Mouse (Mus musculus) olfactory bulb, adult 2 months (tissue): ENCODE data around the gene Ap3d1. TPM values are rescaled to one million over a fixed set of nuclear protein-coding genes. Genes with fewer than 3 reads are reported as not detected.
A peak's percentile ranks its signal among the peaks of the same experiment; 100 is the strongest.

Source experiments
- H3K27ac ChIP-seq: fragments of 200-500 bp; 2 replicates; pipeline ENCODE4 v1.5.1; 2012; ENCODE audit warnings: low read depth, low read length; ENCODE audit not compliant: insufficient read depth
- H3K4me1 ChIP-seq: fragments of 200-500 bp; 2 replicates; pipeline ENCODE4 v1.6.1; 2012; ENCODE audit warnings: low read length; ENCODE audit not compliant: control insufficient read depth, insufficient read depth
- H3K4me3 ChIP-seq: fragments of 200-500 bp; 2 replicates; pipeline ENCODE4 v1.5.1; 2012; ENCODE audit warnings: mild to moderate bottlenecking, low read depth, low read length, moderate library complexity; ENCODE audit not compliant: insufficient read depth
- CTCF ChIP-seq: fragments of 200-500 bp; IDR thresholded peaks from 2 replicates; pipeline ENCODE4 v1.5.1; 2012; ENCODE audit warnings: low read depth, mild to moderate bottlenecking, low read length, moderate library complexity; ENCODE audit not compliant: insufficient read depth
- POLR2A ChIP-seq: fragments of 200-500 bp; IDR thresholded peaks from 2 replicates; pipeline ENCODE4 v1.6.1; 2012; ENCODE audit warnings: mild to moderate bottlenecking, low read depth, low read length, moderate library complexity; ENCODE audit not compliant: insufficient read depth
- WGBS: fragments of 180-500 bp; shearing (Covaris S2); methylation state at CpG from one replicate; pipeline ENCODE4 v1.1.7; 2018; 5-methylcytosine and 5-hydroxymethylcytosine counted together
- polyA plus RNA-seq: library from polyadenylated mRNA; stranded (reverse); fragments of >200 nt; gene quantifications from 2 replicates; pipeline ENCODE4 v1.2.4, GENCODE M21; 2012; ENCODE audit warnings: low replicate concordance; ENCODE audit not compliant: missing spikeins, insufficient read depth, insufficient read length

The Ap3d1 gene
- 105 TPM in 1 of 2 replicates, not detected in the other for polyA plus RNA-seq

DNA sequence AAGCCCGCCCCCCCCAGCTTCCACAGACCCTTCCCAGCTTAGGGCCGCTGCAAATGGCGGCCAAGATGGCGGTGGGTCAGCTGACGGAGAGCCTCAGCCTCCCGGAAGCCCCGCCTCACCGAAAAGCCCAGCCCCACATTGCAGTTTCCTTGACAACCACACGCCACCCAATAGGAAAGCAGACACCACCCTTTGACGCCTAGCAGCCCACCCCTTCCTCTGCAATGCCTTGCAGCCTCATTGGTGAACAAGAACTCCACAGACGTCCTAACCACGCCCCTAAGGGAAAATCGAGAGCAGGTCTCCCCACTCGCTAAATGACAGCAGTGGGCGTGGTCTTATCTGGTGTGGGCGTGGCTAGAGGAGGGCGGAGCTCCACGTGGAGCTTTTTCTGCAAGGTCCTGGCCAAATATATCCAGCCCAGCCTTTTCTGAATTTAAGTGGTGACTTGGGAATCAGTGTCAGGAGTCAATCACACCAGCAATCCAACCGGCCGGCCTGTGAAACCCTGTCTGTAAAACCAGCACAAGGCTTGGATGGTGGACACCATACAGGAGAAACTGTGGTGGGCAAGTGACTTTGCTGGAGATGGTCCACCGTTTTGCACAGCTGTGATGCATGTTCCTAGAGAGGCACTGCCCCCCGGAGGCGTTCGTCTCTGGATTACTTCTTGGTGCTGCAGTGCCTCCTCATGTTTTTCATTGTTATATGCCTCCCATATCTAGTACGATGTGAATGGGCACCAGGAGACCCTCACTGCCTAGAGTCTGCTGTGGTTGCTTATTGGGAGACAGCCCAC lies at the start of gene Ap3d1:
Ap3d1 (minus strand) TSS at position 85 of the 799 bp plus-strand sequence.
- Histone ChIP-seq H3K4me3 (peak within 1 kb of the TSS; percentile 80), H3K27ac (peak within 1 kb of the TSS; percentile 29), H3K4me1 (peaks cover 12% of the 10 kb centered on the region)
- peak; percentile 68; the same call in 1 of the 2 replicates for TF ChIP-seq POLR2A
- no peak for TF ChIP-seq CTCF
- WGBS: under 1% methylated on average over 24 of the region's 25 CpGs

DNA sequence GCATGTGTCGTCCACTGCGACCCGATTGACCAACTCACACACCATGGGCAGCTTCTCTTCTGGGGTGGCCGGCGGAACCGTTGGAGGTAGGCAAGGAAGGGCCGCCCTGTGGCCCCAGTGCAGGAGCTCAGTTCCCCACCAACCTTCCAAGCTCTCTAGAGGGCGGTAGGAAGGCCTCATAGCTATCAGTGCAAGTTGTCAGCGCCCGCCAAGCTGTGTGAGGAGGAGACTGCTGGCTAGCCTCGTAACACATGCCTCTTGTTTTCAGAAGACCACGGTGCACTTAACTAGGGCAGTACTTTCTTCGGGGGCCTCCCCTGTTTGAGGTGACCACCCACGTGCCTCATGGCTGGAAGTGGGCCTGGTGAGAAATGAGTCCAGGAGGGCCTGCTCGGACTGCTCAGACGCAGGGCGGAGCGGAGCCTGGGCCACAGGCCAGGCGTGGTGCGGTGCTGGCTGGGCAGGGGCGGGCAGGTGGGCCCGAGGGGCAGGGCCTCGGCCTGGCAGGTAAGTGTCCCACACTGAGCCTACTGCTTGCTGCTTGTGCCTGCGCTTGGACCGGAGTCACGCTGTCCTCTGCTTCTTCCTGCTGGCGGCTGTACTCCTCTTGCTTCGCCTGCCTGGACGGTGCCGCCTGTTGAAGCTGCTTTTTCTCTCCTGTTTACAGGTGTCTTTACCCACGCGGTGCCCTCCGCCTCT lies 49.6 kb upstream of the Ap3d1 start:
- no peak for TF ChIP-seq CTCF
- TF ChIP-seq POLR2A: no peak
- 76% methylated on average over 33 of the region's 33 CpGs for WGBS
- no peak overlapping the region for H3K27ac ChIP-seq
- H3K4me3 ChIP-seq: no peak overlapping the region
- H3K4me1 ChIP-seq: peaks cover 15% of the 10 kb centered on the region; the same call in 1 of the 2 replicates

DNA sequence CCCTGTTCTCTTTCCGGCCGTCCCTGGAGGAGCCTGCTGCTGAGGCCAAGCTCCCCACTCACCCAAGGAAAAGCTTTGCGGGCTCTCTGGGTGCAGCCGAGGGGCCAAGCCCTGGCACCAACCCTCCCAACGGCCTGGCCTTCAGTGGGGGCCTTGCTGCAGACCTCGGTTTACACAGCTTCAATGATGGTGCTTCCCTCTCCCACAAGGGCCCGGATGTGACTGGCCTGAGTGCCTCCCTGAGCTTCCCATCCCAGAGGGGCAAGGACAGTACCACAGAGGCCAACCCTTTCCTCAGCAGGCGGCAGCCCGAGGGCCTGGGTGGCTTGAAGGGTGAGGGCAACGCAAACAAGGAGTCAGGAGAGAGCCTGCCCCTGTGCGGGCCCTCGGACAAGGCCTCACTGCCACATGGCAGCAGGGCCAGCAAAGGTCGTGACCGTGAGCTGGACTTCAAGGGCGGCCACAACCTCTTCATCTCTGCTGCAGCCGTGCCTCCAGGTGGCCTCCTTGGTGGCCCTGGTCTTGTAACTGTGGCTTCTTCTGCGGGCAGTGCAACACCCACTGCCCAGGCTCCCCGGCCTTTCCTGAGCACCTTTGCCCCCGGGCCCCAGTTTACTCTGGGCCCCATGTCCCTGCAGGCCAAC lies 48.8 kb upstream of the Ap3d1 start:
- H3K27ac ChIP-seq: no peak overlapping the region

DNA sequence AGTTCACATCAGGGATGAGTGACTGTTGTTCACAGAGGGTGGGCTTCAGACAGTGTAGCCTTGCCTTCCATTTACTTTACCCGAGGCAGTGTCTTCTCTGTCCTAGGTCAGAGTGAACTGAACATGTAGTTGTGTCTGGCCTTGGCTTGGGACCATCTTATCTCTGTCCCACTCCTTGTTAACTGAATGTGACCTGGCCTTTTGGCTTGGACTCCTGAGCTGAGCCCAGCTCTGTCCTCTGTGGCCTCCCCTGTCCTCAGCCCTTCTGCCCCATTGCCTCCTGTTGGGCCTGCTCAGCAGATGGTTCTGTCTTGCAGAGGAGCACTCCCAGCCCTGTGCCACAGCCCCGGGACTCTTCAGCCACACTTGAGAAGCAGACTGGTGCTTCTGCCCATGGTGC lies 45.5 kb upstream of the Ap3d1 start:
- no peak overlapping the region for H3K27ac ChIP-seq
- H3K4me3 ChIP-seq: no peak overlapping the region
- 81% methylated on average over 2 of the region's 2 CpGs for WGBS
- no peak for TF ChIP-seq POLR2A
- TF ChIP-seq CTCF: no peak
- H3K4me1 ChIP-seq: peaks cover 8% of the 10 kb centered on the region; the same call in 1 of the 2 replicates

More for the DNA sequence above, 48.8 kb upstream of the Ap3d1 start:
- TF ChIP-seq CTCF (no peak), POLR2A (no peak)
- 90% methylated on average over 19 of the region's 19 CpGs for WGBS
- Histone ChIP-seq H3K4me3 (no peak overlapping the region), H3K4me1 (peaks cover 10% of the 10 kb centered on the region; the same call in 1 of the 2 replicates)

DNA sequence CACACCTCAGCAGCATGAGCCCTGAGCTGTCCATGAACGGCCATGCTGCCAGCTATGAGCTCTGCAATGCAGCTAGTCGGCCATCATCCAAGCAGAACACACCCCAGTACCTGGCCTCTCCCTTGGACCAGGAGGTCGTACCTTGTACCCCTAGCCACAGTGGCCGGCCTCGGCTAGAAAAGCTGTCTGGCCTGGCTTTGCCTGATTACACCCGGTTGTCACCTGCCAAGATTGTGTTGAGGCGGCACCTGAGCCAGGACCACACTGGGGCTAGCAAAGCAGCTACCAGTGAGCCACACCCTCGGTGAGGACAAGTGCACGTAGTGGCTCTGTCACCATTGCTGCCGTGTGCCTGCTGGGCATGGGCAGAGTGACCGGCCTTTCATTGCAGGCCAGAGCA lies 43.9 kb upstream of the Ap3d1 start:
- Histone ChIP-seq H3K4me1 (no peaks in the 10 kb centered on the region), H3K27ac (no peak overlapping the region), H3K4me3 (no peak overlapping the region)
- WGBS: 95% methylated on average over 11 of the region's 11 CpGs
- no peak for TF ChIP-seq CTCF
- TF ChIP-seq POLR2A: no peak

DNA sequence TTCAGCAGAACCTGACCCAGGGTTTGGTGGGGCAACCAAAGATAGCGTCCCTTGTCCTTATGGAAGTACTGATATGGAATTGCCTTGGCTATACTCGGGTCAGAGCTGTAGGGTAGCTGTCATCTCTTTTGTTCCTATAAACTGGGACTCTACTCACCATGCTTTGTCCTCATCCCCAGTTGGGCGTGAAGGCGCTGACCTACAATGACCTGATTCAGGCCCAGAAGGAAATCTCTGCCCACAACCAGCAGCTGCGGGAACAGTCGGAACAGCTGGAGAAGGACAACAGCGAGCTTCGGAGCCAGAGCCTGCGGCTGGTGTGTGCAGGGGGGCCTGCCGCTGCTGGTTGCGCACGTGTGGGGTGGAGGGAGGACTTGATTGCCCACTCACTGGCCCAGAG lies 42.8 kb upstream of the Ap3d1 start:
- H3K4me1 ChIP-seq: no peaks in the 10 kb centered on the region
- no peak overlapping the region for H3K27ac ChIP-seq
- 72% methylated on average over 12 of the region's 12 CpGs for WGBS
- TF ChIP-seq CTCF: no peak
- no peak for TF ChIP-seq POLR2A
- H3K4me3 ChIP-seq: no peak overlapping the region

DNA sequence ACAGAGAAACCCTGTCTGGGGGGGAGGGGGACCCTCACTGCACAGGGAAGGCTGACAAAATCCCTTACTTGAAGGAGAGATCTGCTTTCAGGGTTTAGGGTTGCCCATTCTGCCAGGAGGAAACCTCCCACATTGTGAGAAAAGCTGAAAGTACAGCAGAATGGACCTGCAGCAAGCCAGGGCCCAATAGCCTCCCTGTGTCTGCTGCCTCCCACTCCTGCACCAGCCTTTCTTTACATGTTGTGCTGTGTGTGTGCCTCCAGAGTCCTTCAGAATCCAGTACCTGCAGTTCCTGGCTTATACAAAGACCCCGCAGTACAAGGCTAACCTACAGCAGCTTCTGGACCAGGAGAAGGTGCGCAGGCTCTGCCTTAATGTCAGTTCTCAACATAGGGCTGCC lies 42.2 kb upstream of the Ap3d1 start:
- no peak for TF ChIP-seq CTCF
- no peak for TF ChIP-seq POLR2A
- no peaks in the 10 kb centered on the region for H3K4me1 ChIP-seq
- WGBS: 96% methylated on average over 2 of the region's 2 CpGs
- H3K4me3 ChIP-seq: no peak overlapping the region
- no peak overlapping the region for H3K27ac ChIP-seq

DNA sequence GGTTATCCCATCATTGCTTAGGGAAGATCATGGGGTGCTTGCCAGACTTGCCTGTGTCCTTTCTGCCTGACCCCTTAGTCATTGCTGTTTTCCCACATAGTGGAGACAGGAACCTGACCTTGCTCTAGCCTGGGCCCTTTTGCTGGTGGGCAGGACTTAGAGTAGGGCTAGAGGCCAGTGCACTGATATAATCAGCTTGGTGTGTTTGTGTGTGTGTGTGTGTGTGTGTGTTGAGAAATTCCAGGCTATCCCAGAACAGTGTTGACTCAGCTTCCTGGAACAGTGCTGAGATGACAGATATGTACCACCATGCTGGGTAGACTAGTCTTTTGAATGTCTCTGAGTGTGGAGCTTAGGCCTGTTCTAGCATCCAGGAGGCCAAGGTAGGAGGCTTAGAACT lies 37.5 kb upstream of the Ap3d1 start:
- TF ChIP-seq POLR2A: no peak
- TF ChIP-seq CTCF: no peak
- Histone ChIP-seq H3K4me3 (no peak overlapping the region), H3K4me1 (peaks cover 5% of the 10 kb centered on the region), H3K27ac (no peak overlapping the region)
